ENCODE assay signal across 8 mouse cellular contexts in genomic region chr17:63498182-63498716, GRCm38 (mm10). TPM values are rescaled to one million over a fixed set of nuclear protein-coding genes. Genes with fewer than 3 reads are reported as not detected.
DNase-seq lines count a peak whose midpoint lies in the region; ATAC-seq and TF ChIP-seq lines count a peak whose summit lies in the region.

No protein-coding gene starts in this region.

- TF ChIP-seq POLR2A in MEL (IDR thresholded peaks at IDR 0.05; ENCODE audit: control insufficient read depth in 1 of 2, insufficient read depth in 1 of 2, low read depth in 1 of 2, low read length in 2 of 2, poor library complexity in 1 of 2) = no peak

- no peaks in the 10 kb centered on the region for H3K27me3 ChIP-seq in erythroblast, embryonic 14.5 days (ENCODE audit: control insufficient read depth)
- H3K27me3 ChIP-seq in MEL (ENCODE audit: control insufficient read depth in 1 of 2, insufficient read depth in 2 of 2, low read length in 2 of 2) = no peaks in the 10 kb centered on the region
- no peaks in the 10 kb centered on the region for H3K27me3 ChIP-seq in heart, postnatal 0 days (ENCODE audit: control insufficient read depth, insufficient read depth, low read length)
- H3K27me3 ChIP-seq in midbrain, embryonic 11.5 days (ENCODE audit: control insufficient read depth, insufficient read depth, low read length) = no peaks in the 10 kb centered on the region

- peak overlapping the region; percentile 19; the same call in 1 of the 2 replicates for H3K27ac ChIP-seq in MEL (ENCODE audit: control insufficient read depth, low read depth, low read length)
- H3K27ac ChIP-seq in heart, postnatal 0 days (ENCODE audit: low read depth) = peak overlapping the region; percentile 95
- H3K27ac ChIP-seq in midbrain, embryonic 11.5 days (ENCODE audit: low read depth, low read length) = no peak overlapping the region

- 19% methylated on average over 6 of the region's 6 CpGs for WGBS in heart, postnatal 0 days
- 24% methylated on average over 6 of the region's 6 CpGs for WGBS in midbrain, embryonic 11.5 days

- peak overlapping the region; percentile 69 for H3K4me3 ChIP-seq in erythroblast, embryonic 14.5 days (replicated peaks)
- peak overlapping the region; percentile 61 to 86 for H3K4me3 ChIP-seq in MEL (ENCODE audit: control insufficient read depth in 1 of 2, insufficient read depth in 1 of 2, low read depth in 2 of 2, low read length in 2 of 2)
- peak overlapping the region; percentile 84 for H3K4me3 ChIP-seq in heart, postnatal 0 days (ENCODE audit: low read depth, low read length)
- H3K4me3 ChIP-seq in midbrain, embryonic 11.5 days (ENCODE audit: low read depth, low read length) = peak overlapping the region; percentile 90

- no peak for TF ChIP-seq RAD21 in MEL (IDR thresholded peaks at IDR 0.05; ENCODE audit: low read depth, low read length)

- peaks cover 44% of the 10 kb centered on the region for H3K4me1 ChIP-seq in erythroblast, embryonic 14.5 days (ENCODE audit: control insufficient read depth)
- H3K4me1 ChIP-seq in MEL (ENCODE audit: control insufficient read depth in 1 of 2, insufficient read depth in 2 of 2, low read length in 2 of 2) = peaks cover 10 to 14% of the 10 kb centered on the region in 2 experiments
- peaks cover 20% of the 10 kb centered on the region for H3K4me1 ChIP-seq in heart, postnatal 0 days (ENCODE audit: control insufficient read depth, insufficient read depth)
- peaks cover 17% of the 10 kb centered on the region for H3K4me1 ChIP-seq in midbrain, embryonic 11.5 days (ENCODE audit: control insufficient read depth, insufficient read depth, low read length)

- H3K9me3 ChIP-seq in erythroblast, embryonic 14.5 days (ENCODE audit: control insufficient read depth, low read length) = no peaks in the 10 kb centered on the region
- no peaks in the 10 kb centered on the region for H3K9me3 ChIP-seq in MEL (replicated peaks; ENCODE audit: insufficient read depth, low read length)
- no peaks in the 10 kb centered on the region for H3K9me3 ChIP-seq in heart, postnatal 0 days (replicated peaks; ENCODE audit: control insufficient read depth, low read length)
- no peaks in the 10 kb centered on the region for H3K9me3 ChIP-seq in midbrain, embryonic 11.5 days (ENCODE audit: control insufficient read depth, low read length)

- H3K4me2 ChIP-seq in heart, postnatal 0 days (ENCODE audit: low read depth, low read length) = peak overlapping the region; percentile 77
- peak overlapping the region; percentile 43 for H3K4me2 ChIP-seq in midbrain, embryonic 11.5 days

- DNase-seq in MEL (ENCODE audit: low read depth, low spot score) = peak; percentile 39
- no peak for DNase-seq in heart, postnatal 0 days (ENCODE audit: low spot score)
- DNase-seq in midbrain, embryonic 11.5 days (ENCODE audit: low spot score, missing footprints) = peak; percentile 86
- DNase-seq in spleen, postnatal 36 days (ENCODE audit: low spot score in 2 of 2) = no peak
- DNase-seq in right cerebral cortex, postnatal 36 days (ENCODE audit: low spot score in 2 of 2) = no peak

- TF ChIP-seq CTCF in MEL (IDR thresholded peaks at IDR 0.05 in 2 of 3, conservative IDR thresholded peaks at IDR 0.05 in 1 of 3; ENCODE audit: control insufficient read depth in 1 of 3, insufficient read depth in 1 of 3, low read depth in 2 of 3, low read length in 3 of 3, poor library complexity in 1 of 3, severe bottlenecking in 1 of 3) = no peak
- no peak for TF ChIP-seq CTCF in heart, postnatal 0 days (IDR thresholded peaks at IDR 0.05; ENCODE audit: low read depth)

- peak overlapping the region; percentile 100 for H3K9ac ChIP-seq in MEL (ENCODE audit: control insufficient read depth, low read depth, low read length, poor library complexity, severe bottlenecking)
- peak overlapping the region; percentile 96 for H3K9ac ChIP-seq in heart, postnatal 0 days (replicated peaks; ENCODE audit: low read depth, low read length)
- H3K9ac ChIP-seq in midbrain, embryonic 11.5 days (ENCODE audit: low read length) = peak overlapping the region; percentile 99

- H3K79me2 ChIP-seq in MEL (ENCODE audit: control insufficient read depth, insufficient read depth, low read length, poor library complexity) = peaks cover 53% of the 10 kb centered on the region

- no peak for ATAC-seq in erythroblast, adult 5-6 weeks (replicated peaks; ENCODE audit: low FRiP score, poor library complexity, severe bottlenecking)
- ATAC-seq in heart, postnatal 0 days (ENCODE audit: insufficient read depth, low read depth) = no peak
- ATAC-seq in midbrain, embryonic 11.5 days (ENCODE audit: low FRiP score) = no peak
- no peak for ATAC-seq in inflammation-experienced regulatory T-cells, adult 6 months

- TF ChIP-seq EP300 in MEL (IDR thresholded peaks at IDR 0.05; ENCODE audit: low read depth in 1 of 2, low read length in 2 of 2) = no peak
- no peak for TF ChIP-seq EP300 in heart, postnatal 0 days (IDR thresholded peaks at IDR 0.05; ENCODE audit: low read depth)

- H3K36me3 ChIP-seq in erythroblast, embryonic 14.5 days (ENCODE audit: control insufficient read depth) = peaks cover 6% of the 10 kb centered on the region
- peaks cover 0 to 20% of the 10 kb centered on the region in 2 experiments; a peak in 2 of 4 replicates for H3K36me3 ChIP-seq in MEL (ENCODE audit: control insufficient read depth in 1 of 2, insufficient read depth in 2 of 2, low read length in 2 of 2)
- H3K36me3 ChIP-seq in heart, postnatal 0 days (replicated peaks; ENCODE audit: control insufficient read depth, insufficient read depth, low read length) = no peaks in the 10 kb centered on the region
- no peaks in the 10 kb centered on the region for H3K36me3 ChIP-seq in midbrain, embryonic 11.5 days (ENCODE audit: control insufficient read depth, insufficient read depth, low read length)

TF ChIP-seq in MEL, 35 proteins besides CTCF, POLR2A, EP300 and RAD21:
- TF ChIP-seq MEF2A (IDR thresholded peaks at IDR 0.05; ENCODE audit: extremely low read depth, insufficient replicate concordance, low read depth, low read length, poor library complexity, severe bottlenecking) (no peak), TCF12 (IDR thresholded peaks at IDR 0.05; ENCODE audit: low read depth, low read length) (no peak), GATA1 (IDR thresholded peaks at IDR 0.05; ENCODE audit: low read depth, low read length) (no peak), ELF1 (IDR thresholded peaks at IDR 0.05; ENCODE audit: low read depth, low read length) (no peak), MAZ (IDR thresholded peaks at IDR 0.05; ENCODE audit: low read depth, low read length) (no peak), MYC (IDR thresholded peaks at IDR 0.05; ENCODE audit: low read depth, low read length) (no peak), POLR2AphosphoS2 (IDR thresholded peaks at IDR 0.05; ENCODE audit: low read length) (no peak), CHD2 (IDR thresholded peaks at IDR 0.05; ENCODE audit: low read length) (no peak), TAL1 (IDR thresholded peaks at IDR 0.05; ENCODE audit: low read length) (no peak), MAFK (IDR thresholded peaks at IDR 0.05; ENCODE audit: borderline replicate concordance, low read depth, low read length) (no peak)
TF ChIP-seq in MEL: peak in this region for 0.

RNA-seq across cellular contexts. Expression of gene Fbxl17, which starts 1.6 kb away (rescaled TPM):
- polyA plus RNA-seq in erythroblast, embryonic 14.5 days (2012) = 0.39 and 0.48 TPM in 2 replicates
- 2.7 and 3.3 TPM in 2 replicates for total RNA-seq in erythroblast, adult 5-6 weeks (2015; ENCODE audit: low replicate concordance)
- total RNA-seq in erythroblast, adult 5-6 weeks (2017; ENCODE audit: low replicate concordance) = 0.85 and 1.4 TPM in 2 replicates
- total RNA-seq in MEL (2012; rRNA removed) = 4.4 and 5.0 TPM in 2 replicates
- polyA plus RNA-seq in MEL (2012; ENCODE audit: insufficient read depth in 1 of 2, insufficient read length in 2 of 2, low read depth in 1 of 2, low replicate concordance in 2 of 2, missing spikeins in 1 of 2) = 1 to 10 TPM in 1 of 2 experiments, not detected in 1; 9.7 TPM
- 20.5 and 26.3 TPM in 2 replicates for total RNA-seq in heart, postnatal 0 days (2014; rRNA removed; ENCODE audit: low replicate concordance)
- 10.4 and 11.4 TPM in 2 replicates for polyA plus RNA-seq in heart, postnatal 0 days (2015; fragmentation: Nextera tagmentation; extraction: Ambion mirVana)
- polyA plus RNA-seq in midbrain, embryonic 11.5 days (2014; fragmentation: Nextera tagmentation; extraction: Ambion mirVana) = 15.8 and 16.5 TPM in 2 replicates
- polyA plus RNA-seq in inflammation-experienced regulatory T-cells, adult 6 months (2017; shearing (Covaris generic)) = 10 to 100 TPM in 1 of 3 experiments, 1 to 10 TPM in 2; 6.2 to 10.4 (median 6.8) TPM

Comparison
In these comparisons a context has a peak if more than half of its experiments do, and no peak if none do; other contexts are left out.
1. DNase-seq: peak in MEL (single experiment) and midbrain, embryonic 11.5 days (single experiment); none in heart, postnatal 0 days (single experiment), spleen, postnatal 36 days (0 of 2) and right cerebral cortex, postnatal 36 days (0 of 2).
2. Peak in every context shown above with its lines, with median percentiles within 50 percentile points of each other: H3K4me3 ChIP-seq and H3K9ac ChIP-seq.